Mouse (Mus musculus) frontal cortex, postnatal 36 days (tissue): ENCODE data around the gene Tmc5.

Experiments used
- DNase-seq, 2 experiments: peaks; one replicate each; pipeline ENCODE4 v3.0.0; 2022; ENCODE audit warnings: low spot score in 2 of 2

Tmc5 gene

DNA sequence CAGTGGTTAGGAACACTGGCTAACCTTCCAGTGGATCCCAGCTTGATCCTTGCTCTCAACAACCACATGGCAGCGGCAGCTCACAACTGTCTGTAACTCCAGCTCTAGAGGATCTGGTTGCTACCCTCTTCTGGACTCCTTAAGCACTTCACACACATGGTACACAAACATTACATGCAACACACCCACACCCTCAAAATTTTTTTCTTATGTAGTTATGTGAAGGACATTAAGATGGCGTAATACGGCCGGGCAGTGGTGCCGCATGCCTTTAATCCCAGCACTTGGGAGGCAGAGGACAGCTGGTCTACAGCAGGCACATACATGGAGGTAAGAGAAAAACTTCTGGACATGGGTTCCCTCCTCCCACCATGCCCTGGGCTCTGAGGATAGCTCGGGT lies 99.0 kb downstream of the Tmc5 start:
- DNase-seq, result no peak

DNA sequence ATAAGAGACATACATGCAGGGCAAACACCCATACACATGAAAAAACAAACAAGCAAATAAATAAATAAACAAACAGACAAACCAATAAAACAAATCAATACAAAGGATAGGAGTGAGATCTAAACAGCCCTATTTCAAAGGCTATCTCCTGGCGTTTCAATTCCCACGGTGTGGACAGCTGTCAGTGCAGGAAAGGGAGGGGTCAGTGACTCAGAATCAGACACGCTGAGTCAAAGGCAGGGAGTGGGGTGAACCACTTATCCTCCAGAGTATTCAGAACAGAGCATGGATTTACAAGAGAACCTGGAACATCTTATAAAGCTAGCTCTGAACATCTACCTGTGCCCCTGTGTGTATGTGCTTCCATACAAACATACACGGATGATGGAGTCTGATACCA lies 100.1 kb downstream of the Tmc5 start:
- no peak for DNase-seq

DNA sequence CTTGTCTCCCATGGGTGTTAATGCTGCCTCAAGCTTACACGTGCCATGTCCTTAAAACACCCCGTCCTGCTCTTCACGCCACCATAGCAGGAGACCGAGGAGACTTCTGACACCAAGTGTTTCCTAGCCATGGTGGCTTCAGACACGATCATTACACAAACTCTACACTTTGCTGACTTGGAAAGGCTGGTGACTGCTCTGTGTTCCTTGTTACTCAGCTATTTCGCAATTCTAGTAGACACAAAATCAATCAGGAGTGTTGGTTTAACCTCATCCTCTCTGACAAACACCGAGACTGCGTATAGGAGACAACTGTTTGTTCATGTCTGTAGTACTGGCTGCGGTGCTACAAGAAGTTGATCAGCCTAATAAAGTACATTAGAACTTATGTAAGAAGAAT lies 101.8 kb downstream of the Tmc5 start:
- no peak for DNase-seq

DNA sequence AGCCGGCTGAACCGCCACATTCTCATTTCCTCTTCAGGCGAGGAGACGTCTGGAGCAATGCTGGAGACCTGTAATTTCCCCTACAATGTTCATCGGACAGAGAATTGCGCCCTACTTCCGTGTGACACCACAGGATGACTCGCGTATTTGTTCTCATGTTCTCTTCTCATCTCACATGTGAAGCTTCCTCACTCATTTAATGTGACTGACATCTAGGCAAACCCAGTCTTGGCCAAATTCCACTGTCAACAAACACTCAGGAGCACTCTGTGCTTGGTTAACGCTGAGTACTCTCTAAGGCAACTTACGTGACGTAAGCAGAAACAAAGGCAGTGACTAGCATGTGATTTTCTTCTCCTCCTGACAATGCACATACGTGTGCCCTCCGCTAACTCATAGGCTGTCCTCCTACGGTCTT lies 106.1 kb downstream of the Tmc5 start:
- no peak for DNase-seq

DNA sequence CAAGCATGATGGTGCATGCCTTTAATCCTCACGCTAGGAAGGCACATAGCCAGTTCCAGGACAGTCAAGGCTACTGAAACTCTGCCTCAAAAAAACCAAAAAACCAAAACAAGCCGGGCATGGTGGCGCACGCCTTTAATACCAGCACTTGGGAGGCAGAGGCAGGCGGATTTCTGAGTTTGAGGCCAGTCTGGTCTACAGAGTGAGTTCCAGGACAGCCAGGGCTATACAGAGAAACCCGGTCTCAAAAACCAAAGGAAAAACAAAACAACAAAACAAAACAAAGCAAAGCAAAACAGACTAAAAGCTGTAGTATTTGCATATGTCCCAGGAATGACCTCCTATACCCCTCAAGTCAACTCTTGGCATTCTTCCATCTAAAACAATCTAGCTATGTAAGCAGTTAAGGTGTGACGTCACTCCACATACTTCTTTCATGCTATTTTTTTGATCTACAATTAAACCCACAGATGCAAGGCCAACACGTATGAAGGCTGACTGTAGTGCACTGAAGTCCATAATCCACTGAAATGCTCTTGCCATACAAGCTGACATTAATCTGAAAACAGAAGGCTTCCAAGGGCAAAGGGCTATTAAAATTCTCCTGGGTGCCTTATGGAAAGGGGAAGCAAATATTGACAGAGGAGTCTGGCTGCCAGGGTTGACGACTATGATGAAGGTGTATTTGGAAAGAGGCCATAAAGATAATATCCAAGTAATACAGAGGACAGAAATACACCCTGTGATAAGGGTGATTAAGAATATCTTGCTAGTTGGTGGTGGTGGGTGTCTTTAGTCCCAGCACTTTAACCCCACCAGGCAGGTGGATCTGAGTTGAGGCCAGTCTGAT lies 107.1 kb downstream of the Tmc5 start:
- no peak for DNase-seq

DNA sequence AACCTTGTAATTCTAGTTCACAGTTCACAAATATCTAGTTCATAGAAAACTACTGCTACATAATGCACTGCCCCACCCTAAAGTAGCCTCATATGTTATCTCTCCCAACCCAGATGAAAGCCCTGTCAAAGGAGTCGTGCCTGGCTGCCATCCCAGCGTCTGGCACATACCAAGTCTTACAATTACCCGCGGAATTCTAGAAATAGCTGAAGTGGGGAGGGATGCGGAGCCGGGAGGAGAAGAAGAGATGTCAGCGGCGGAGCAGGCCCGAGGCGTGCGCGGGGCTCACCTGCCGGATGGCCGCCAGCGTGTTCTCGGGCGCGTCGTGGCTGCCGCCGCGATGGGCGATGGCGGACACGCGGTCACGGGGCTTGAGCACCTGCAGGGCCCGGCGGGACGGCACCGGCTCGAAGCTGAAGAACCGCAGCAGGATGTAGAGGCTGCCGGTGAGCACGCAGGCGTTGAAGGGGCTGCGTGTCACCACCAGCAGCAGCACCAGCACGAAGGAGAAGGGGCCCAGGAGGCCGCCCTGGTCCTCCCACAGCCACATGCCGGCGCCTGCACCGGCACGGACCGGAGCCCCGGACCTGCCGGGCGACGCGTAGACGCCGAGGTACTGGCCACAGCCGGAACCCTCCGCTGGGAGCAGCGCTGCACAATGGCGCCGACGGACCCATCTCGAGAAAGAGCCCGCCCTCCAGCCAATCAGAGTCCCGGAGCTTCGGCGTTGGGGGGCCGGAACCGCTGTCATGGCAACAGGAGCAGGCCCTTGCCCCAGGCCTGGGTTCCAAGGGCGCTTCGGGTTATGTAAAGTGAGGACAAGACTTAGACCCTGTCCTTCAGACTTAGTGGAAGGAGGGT lies 108.2 kb downstream of the Tmc5 start, which contains the start of gene Gde1:
Gene Gde1, minus strand, starts transcription at position 678 of the 861 bp plus-strand sequence.
- DNase-seq, result peak; percentile 90 to 94

DNA sequence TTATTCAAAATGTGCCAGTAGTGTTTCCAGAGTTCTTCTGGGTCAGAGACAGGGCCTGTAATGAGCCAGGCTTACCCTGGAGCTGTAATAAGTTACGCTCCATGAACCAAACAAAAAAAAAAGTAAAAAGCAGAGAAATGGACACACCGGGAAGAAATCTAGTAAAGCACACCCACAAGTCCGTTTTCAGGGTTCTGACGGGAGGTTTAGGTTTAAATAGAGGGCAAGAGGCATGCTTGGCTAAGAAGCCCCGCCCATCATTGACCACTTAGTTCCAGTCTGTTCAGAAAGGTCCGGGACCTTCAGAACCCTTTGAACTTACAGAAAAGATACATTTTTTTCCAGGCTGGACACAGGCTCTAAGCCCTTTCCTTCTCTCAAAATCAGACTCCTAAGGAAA lies 109.0 kb downstream of the Tmc5 start:
- DNase-seq, result no peak

DNA sequence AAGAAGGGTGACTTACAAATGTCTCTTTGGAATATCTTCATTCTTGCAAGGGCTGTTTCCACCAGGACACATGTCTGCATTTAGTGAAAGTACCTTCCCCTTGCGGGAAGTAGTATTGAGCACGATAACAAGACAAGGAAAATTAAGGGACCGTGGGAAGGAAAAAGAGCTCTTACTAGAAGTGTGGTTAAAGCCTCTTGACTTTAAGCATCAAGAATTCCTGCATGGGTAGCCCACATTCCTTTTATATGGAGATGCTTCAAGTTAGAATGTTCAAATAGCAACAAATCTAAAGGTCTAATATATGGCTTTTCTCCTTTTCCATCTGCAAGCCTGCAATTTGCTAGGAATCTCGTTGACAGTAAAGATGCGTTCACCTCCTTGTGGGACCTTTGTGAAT lies 109.4 kb downstream of the Tmc5 start:
- DNase-seq, result no peak

DNA sequence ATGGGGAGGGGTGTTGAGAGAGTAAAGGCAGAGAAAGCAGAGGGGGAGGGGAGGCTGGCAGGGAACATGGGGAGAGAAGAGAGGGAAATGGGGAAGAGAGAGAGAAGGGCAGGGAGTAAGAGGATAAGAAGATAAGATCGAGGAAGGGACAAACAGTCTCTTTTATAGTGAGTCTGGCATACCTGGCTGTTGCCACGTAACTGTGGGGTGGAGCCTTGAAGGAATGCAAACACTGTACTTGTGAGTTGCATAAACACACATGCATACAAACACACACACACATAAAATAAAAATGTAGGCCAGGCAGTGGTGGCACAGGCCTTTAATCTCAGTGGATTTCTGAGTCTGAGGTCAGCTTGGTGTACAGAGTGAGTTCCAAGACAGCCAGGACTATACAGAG lies 110.1 kb downstream of the Tmc5 start:
- DNase-seq, result no peak

DNA sequence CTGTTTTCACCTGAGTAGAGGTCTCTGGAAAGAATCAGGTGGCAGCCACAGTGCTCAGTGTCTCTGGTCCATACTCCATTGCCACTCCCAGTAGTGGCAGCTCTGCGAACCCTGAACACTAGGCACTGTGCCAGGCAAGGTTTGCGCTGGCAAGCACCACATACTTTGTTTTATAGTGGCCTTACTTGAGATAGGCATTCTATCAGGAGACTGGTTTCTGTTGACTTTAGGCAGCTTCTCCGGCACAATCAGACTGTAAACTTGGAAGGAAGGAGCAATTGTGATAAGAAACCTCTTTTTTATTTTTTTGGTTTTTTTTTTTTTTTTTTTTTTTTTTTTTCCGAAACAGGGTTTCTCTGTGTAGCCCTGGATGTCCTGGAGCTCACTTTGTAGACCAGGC lies 110.9 kb downstream of the Tmc5 start:
- no peak for DNase-seq

DNA sequence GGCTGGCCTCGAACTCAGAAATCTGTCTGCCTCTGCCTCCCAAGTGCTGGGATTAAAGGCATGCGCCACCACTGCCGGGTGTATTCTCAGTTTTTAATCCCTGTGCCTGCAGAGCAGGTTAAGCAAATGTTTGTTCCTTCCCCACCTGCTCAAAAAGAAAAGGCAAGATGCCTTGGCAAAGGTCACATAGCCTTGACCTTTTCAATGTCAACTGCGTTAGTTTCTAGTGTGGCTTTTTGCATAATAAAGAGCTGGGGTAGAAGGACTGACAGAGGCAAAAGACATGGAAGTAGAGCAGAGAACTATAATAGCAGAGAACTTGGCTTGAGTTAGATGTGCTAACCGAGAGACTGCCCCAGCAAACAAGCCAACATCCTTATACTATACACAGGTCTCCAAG lies 113.7 kb downstream of the Tmc5 start:
- no peak for DNase-seq

DNA sequence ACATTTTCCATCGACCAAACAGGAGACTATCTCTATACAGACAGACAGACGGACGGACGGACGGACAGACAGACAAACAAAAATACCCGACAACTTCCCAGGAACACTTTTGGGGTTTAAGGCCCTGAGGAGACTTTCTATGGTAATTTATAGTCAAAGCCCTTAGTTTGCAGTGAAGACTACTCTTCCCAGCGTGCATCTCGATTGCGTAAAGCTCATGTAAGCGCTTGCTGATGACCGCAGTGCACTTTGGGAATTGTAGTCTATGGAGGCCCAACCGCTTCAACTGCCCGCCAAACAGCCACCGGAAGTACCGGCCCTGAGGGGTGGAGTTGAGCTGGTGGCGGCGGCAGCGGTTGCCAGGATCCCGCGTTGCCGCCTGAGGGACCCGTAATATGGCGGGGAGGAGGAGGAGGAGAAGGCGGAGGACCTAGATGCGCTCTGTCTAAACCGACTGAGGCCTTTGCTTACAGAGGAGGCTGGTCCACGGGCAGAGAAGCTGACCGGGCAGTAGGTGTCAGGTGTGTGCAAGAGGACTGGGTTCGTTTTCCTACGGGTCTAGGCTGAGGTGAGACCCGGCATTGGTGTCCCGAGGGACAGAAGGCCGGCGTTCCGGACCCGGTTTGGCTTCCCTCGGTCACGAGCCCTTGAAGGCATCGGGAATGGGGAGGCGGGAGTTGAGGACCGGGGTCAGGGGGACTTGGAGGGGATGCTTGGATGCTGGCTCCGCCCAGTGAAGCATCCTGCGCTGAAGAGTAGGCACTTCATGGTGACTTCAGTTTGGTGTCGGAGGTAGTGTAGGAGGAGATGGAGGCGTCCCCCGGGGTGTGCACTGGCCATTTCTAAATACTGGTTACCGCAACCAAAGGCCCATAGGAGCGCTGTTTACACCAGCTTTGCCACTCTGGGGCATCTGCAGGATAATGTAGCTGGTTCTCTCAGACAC lies 115.4 kb downstream of the Tmc5 start, which contains the start of gene Ccp110:
Gene Ccp110, plus strand, starts transcription at position 325 of the 946 bp plus-strand sequence.
- peak; percentile 93 to 96 for DNase-seq

DNA sequence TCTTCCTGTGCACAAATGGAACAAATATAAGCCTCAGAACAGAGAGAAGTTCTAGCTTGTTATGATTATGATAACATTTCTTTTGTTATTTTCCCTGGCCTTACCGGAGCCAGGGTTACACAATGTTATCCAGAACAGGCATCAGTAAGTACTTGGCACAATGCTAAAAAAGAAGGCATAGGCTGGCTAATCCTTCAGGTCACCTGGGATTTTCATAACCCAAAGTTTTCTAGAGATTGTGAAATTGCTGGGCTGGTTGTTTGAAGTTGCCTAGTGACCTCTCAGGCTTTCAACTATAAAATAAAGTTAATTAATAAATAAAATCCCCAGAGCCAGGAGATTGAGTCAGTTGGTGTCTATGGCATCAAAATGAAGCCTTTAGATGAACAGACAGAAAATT lies 117.8 kb downstream of the Tmc5 start:
- no peak for DNase-seq

DNA sequence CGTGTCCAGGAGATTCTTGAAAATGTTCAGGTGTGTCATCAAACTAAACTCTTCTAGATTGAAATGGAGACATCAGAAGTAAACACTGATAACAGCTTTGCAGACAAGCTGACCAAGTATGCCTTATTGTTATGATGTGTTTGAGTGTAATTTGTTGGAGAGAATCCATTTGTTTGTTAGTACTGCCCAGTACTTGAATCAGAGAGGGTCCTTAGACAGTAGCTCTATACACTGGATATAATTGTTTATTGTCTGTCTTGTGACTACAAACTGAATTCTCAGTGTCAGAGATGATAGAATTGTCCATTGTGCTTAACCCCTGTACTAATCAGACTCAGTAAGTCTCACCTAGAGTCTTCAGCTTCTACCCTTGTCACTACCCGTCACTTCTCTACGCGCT lies 121.0 kb downstream of the Tmc5 start:
- no peak for DNase-seq

DNA sequence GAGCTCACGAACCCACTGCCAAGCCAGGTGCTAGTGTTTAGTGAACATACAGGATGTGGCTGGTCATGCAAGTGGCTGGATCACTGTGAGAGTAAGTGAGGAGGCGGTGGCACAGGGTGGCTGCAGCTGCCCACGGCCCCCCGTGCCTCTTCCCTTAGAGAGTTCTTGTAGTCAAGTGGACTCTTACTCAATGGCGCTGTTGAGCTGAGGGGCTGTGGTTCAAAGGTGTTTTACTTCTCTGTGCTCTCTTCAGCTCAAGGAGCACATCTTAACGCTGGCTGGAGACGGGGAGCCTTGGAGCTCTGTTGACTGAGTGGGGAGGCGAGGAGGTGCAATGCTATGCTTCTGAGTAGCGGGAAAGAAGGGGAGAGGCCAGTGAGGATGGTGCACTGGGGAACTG lies 126.8 kb downstream of the Tmc5 start:
- no peak for DNase-seq
